Mouse (Mus musculus) activated CD4-positive, CD25-positive, alpha-beta regulatory T cell, adult 4 months (primary cell): Measurements from ENCODE around the gene Endov. TPM values are rescaled to one million over a fixed set of nuclear protein-coding genes. Genes with fewer than 3 reads are reported as not detected.

Source experiments
- ATAC-seq: one replicate; pipeline ENCODE4 v1.8.0; 2017
- polyA plus RNA-seq, 2 experiments: library from polyadenylated mRNA; unstranded; fragments of 100-300 nt; shearing (Covaris generic); gene quantifications; one replicate each; pipeline ENCODE4 v1.2.1; 2017

Endov gene
- polyA plus RNA-seq, 2 experiments from 2014 or later = 11.9 to 15.2 TPM

DNA sequence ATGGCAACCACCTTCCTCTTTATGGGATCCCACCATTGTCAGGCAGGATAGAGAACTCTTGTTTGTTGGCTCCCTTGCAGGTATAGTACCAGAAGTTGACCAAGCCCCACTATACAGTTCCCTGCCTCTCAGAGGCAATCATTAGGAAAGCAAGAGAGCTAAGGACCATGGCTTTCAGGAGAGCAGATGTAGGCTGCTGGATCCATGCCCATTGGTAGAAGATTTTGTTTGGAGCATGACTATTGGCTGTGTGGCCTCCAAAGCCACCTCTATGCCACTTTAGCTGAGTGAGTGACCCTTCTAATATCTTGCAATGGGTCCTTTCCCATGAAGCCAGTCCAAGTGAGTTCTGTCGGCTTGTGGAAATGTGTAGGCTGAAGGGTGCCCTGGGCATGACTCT, 28.2 kb downstream of the Endov start:
- ATAC-seq = no peak

GRCm38 (mm10) chr11:119520005-119520712, 29.0 kb downstream of the Endov start:
- ATAC-seq = no peak

- ATAC-seq = no peak
These were observed 29.5 kb downstream of the Endov start for GRCm38 (mm10) chr11:119520713-119521063.

DNA sequence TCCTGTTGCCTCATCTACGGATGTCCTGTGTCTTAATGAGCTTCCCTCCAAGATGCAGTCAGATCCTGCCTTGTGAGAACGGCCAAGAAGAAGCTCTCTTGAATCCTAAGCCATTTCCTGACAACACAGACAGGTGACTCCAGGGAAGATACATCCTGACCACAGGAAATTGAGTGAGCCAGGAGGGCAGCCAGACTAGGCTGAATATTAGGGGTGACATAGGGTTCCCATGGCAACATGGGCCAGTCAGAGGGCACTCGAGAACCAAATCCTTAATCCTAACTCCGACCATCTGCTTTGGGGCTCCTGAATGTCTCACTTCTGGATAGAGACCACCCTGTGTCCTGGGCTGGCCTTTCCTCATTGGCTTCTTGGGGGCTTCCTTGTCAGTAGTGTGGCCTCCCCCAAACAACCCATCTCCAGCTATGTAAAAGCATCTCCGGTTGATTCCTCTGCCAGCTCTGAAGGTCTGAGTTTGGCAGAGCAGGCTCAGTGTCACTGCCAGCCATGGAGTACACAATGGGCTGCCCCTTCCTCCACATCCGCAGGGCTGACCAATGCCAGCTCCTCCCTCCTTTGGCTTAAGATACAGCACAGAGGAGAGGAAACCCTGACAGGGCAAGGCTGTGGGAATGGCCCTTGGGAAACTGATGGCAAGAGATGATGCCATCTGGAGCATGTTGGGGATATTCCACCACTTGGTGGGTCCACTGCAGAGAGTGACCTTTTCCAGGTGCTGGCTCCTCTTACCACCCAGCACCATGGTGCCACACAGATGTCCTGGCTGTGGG, 31.0 kb downstream of the Endov start:
- no peak for ATAC-seq

GRCm38 (mm10) chr11:119522779-119523178, 31.6 kb downstream of the Endov start:
- no peak for ATAC-seq

- ATAC-seq = no peak
These were observed 32.2 kb downstream of the Endov start for GRCm38 (mm10) chr11:119523392-119523791.

DNA sequence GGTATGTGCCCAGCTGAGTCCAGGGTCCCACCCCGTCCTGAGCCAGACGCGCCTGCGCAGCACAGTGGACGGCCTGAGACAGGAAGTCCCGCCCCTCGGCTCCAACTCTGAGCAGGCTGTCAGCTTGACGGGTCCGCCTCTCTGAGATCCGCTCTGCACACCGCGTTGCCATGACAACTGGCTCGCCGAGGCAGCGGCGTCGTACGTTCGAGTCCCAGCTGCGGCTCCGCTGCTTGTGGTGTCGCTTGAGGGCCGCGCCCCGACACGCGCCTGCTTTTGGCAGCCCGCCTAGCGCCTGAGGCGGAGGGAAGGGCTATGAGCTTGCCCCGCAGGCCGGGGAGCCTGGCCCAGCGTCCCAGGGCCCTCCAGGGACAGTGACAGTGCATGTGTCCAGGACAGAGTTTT, 33.4 kb downstream of the Endov start:
- peak; percentile 86 for ATAC-seq

GRCm38 (mm10) chr11:119526068-119526966, 35.2 kb downstream of the Endov start:
- ATAC-seq = no peak

DNA sequence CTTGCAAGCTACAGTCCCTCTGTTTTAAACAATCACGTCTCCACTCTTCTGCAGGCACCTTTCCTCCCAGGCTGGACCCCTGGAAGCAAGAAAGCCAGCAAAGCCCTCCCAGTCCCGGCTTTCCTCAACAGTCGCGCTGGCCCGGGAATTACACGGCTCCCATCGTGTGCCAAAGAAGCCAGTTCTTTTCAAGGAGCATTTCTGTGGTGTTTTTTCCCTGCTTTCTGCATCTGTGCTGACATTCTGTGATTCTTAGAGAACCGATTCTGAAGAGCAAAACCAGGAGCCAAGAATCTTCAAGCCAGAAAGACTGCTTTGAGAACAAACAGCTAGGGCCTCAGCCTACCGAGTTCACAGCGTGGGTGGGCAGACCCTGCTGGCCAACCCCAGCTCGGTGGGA, 37.8 kb downstream of the Endov start:
- no peak for ATAC-seq

DNA sequence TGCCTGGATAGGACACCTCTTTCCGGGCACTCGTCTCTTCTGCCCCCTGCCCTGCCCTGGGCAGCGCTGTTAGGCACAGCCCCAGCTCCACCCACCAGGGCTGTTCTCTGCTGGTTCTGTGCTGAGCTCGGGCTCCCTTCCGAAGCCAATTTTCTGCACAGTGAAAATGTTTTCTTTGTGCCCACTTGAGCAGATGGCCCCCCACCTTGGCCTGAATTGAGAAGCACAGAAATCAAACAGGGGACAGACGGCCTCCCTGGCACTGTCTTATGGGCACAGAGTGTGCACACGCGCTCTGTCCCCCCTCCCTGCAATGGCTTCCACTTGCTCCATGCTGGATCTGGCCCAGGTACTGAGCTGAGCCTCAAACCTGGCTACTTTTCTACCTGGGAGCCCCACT, 41.3 kb downstream of the Endov start:
- no peak for ATAC-seq

GRCm38 (mm10) chr11:119533745-119534144, 42.6 kb downstream of the Endov start:
- no peak for ATAC-seq

GRCm38 (mm10) chr11:119539944-119540343, 48.8 kb downstream of the Endov start:
- no peak for ATAC-seq

GRCm38 (mm10) chr11:119540560-119540959, 49.4 kb downstream of the Endov start:
- no peak for ATAC-seq

GRCm38 (mm10) chr11:119541082-119541481, 49.9 kb downstream of the Endov start:
- no peak for ATAC-seq

DNA sequence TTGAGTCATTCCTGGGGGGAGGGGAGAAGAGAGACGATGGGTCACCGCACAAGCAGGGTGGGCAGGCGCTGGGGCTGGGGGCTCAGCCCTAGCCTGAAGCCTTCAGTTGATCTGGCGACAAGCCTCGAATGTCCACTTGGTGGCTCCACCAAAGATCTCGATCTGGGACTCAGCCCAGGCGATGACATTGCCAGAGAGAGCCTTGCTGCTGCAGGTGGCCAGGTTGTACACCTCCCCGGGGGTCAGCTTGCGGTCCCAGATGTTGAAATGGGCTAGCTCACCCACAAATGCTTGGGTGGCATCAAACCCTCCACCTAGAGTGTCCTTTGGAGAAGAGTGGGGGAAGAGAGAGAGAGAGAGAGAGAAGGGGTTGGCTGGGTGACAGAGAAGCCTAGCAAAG, 51.2 kb downstream of the Endov start:
- ATAC-seq = no peak

DNA sequence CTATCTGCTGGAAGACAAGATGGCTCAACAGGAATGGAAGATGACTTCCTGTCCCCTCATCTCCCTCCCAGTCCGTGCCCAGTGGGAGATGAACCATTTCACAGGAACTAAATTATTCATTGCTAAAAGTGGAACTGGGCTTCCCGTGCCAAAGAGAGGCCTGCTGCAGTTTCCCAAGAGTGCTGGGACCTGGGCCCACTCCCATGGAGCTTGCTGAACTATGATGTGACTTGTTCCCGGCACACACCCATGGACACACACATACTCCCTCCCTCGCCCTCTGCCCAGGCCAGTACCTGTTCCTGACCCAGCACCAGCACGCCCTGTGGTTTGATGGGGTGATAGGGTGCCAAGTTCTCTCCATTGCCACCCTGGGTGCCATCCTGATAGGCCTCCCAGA, 51.7 kb downstream of the Endov start:
- ATAC-seq = no peak

DNA sequence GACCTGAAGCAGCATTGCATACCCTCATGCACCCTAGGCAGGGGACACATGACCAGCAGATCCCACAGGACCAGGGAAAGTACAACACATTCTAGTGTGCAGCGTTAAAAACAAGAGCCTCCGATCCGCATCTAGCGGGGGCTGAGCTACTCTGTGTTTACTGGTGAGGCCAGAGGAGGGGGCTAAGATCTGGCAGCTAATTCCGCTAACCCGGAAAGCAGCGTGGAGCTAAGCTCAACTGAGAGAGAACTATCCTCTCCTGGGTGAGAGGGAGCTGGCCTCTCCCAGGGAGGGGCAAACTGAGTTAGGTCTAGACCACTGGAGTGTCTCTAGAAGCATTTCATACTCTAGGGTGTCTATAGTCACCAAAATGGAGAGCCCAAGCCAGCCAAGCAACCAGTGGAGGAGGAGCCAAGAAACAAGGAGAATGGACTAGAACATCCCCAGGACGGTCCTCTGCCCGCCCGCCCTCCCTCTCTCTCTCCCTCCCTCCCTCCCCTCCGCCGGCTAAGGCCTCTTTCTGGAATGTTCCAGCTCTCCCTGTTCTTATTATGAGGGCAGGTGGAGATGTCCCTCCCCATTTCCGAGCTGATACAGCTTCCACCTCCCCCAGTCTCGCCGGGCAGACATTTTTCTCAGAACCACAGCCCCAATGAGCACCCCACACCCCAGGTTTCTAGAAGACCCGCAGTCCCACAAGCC, 52.8 kb downstream of the Endov start:
- ATAC-seq = no peak

GRCm38 (mm10) chr11:119544518-119545105, 53.5 kb downstream of the Endov start:
- no peak for ATAC-seq

GRCm38 (mm10) chr11:119545281-119545680, 54.1 kb downstream of the Endov start:
- no peak for ATAC-seq

DNA sequence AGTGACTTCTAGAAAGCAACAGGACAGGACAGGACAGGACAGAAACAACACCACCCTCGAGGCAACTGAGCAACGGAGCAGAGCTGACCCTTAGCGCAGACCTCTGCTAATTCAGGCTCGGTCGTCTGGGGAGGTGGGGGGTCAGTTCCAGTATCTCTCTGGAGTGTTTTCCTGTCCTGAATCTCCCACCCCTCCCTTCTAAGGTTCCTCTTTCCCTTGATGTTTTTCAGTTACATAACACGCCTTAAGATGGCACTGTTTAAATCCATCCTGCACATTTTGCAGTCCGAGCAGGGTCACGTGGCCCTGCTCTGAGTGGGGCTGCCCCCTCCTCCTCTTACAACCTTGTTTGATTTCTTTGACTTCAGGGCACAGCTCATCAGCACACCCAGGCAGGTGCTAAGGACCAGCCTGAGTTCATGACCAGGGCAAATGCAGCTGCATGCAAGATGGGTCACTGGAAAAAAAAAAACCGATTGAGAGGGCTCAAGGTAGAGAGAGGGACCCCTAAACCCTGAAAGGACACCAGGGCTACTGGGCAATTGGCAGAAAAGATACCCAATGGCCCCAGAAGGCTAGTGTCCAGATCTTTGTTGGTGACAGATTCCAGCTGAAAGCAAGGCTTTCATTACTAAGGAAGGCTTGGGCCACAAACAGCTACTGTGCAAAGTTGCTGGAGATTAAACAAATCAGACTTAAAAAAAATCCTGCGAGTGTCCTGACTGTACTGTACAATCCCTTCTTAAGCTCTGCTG, 54.8 kb downstream of the Endov start:
- ATAC-seq = no peak

GRCm38 (mm10) chr11:119546496-119547182, 55.5 kb downstream of the Endov start:
- no peak for ATAC-seq
